Mouse (Mus musculus): Measurements from ENCODE around the gene Adamts14. TPM values are rescaled to one million over a fixed set of nuclear protein-coding genes. Genes with fewer than 3 reads are reported as not detected.

Gene Adamts14
- polyA plus RNA-seq, 1 experiment from 2014 or later = 0.27 TPM

GRCm38 (mm10) chr10:61188010-61188409 lies 85.2 kb downstream of the Adamts14 start:
- DNase-seq (ENCODE audit: extremely low spot score, low spot score) = no peak
- H3K4me3 ChIP-seq = no peak overlapping the region
- no peaks in the 10 kb centered on the region for H3K9me3 ChIP-seq
- H3K36me3 ChIP-seq (replicated peaks) = no peaks in the 10 kb centered on the region
- H3K27me3 ChIP-seq (ENCODE audit: poor library complexity, severe bottlenecking) = no peaks in the 10 kb centered on the region
- WGBS = 75% methylated on average over 3 of the region's 3 CpGs
- H3K4me1 ChIP-seq = peaks cover 31% of the 10 kb centered on the region
- no peak overlapping the region for H3K27ac ChIP-seq

- no peak overlapping the region for H3K4me3 ChIP-seq
- H3K27me3 ChIP-seq (ENCODE audit: poor library complexity, severe bottlenecking) = no peaks in the 10 kb centered on the region
- no peaks in the 10 kb centered on the region for H3K9me3 ChIP-seq
- no peak for DNase-seq (ENCODE audit: extremely low spot score, low spot score)
- peaks cover 31% of the 10 kb centered on the region for H3K4me1 ChIP-seq
- no peak overlapping the region for H3K27ac ChIP-seq
- no peaks in the 10 kb centered on the region for H3K36me3 ChIP-seq (replicated peaks)
- WGBS = 83% methylated on average over 3 of the region's 3 CpGs
Observed at GRCm38 (mm10) chr10:61187001-61187400, 86.2 kb downstream of the Adamts14 start.

GRCm38 (mm10) chr10:61179927-61180326 lies 93.3 kb downstream of the Adamts14 start:
- Histone ChIP-seq H3K27me3 (ENCODE audit: poor library complexity, severe bottlenecking) (peaks cover 26% of the 10 kb centered on the region), H3K4me1 (peaks cover 18% of the 10 kb centered on the region), H3K4me3 (no peak overlapping the region), H3K27ac (no peak overlapping the region), H3K9me3 (no peaks in the 10 kb centered on the region), H3K36me3 (replicated peaks) (no peaks in the 10 kb centered on the region)
- 89% methylated on average over 6 of the region's 6 CpGs for WGBS
- no peak for DNase-seq (ENCODE audit: extremely low spot score, low spot score)

GRCm38 (mm10) chr10:61178687-61179086 lies 94.6 kb downstream of the Adamts14 start:
- Histone ChIP-seq H3K36me3 (replicated peaks) (no peaks in the 10 kb centered on the region), H3K4me3 (no peak overlapping the region), H3K27ac (no peak overlapping the region), H3K9me3 (no peaks in the 10 kb centered on the region), H3K27me3 (ENCODE audit: poor library complexity, severe bottlenecking) (peaks cover 36% of the 10 kb centered on the region), H3K4me1 (peaks cover 14% of the 10 kb centered on the region)
- DNase-seq (ENCODE audit: extremely low spot score, low spot score) = no peak
- 86% methylated on average over 8 of the region's 8 CpGs for WGBS

GRCm38 (mm10) chr10:61177751-61178150 lies 95.5 kb downstream of the Adamts14 start:
- Histone ChIP-seq H3K9me3 (no peaks in the 10 kb centered on the region), H3K27ac (no peak overlapping the region), H3K27me3 (ENCODE audit: poor library complexity, severe bottlenecking) (peaks cover 36% of the 10 kb centered on the region), H3K4me1 (peaks cover 14% of the 10 kb centered on the region), H3K4me3 (no peak overlapping the region), H3K36me3 (replicated peaks) (no peaks in the 10 kb centered on the region)
- WGBS = 85% methylated on average over 4 of the region's 4 CpGs
- no peak for DNase-seq (ENCODE audit: extremely low spot score, low spot score)

GRCm38 (mm10) chr10:61176221-61176790 lies 96.9 kb downstream of the Adamts14 start:
- H3K4me3 ChIP-seq = peak overlapping the region; percentile 27; the same call in 1 of the 2 replicates
- H3K4me1 ChIP-seq = peaks cover 17% of the 10 kb centered on the region
- H3K9me3 ChIP-seq = no peaks in the 10 kb centered on the region
- peaks cover 36% of the 10 kb centered on the region for H3K27me3 ChIP-seq (ENCODE audit: poor library complexity, severe bottlenecking)
- 41% methylated on average over 7 of the region's 7 CpGs for WGBS
- H3K36me3 ChIP-seq (replicated peaks) = no peaks in the 10 kb centered on the region
- no peak overlapping the region for H3K27ac ChIP-seq
- DNase-seq (ENCODE audit: extremely low spot score, low spot score) = no peak

GRCm38 (mm10) chr10:61175442-61176204 lies 97.6 kb downstream of the Adamts14 start:
- peak; percentile 44 for DNase-seq (ENCODE audit: extremely low spot score, low spot score)
- H3K4me1 ChIP-seq = peaks cover 17% of the 10 kb centered on the region
- H3K4me3 ChIP-seq = peak overlapping the region; percentile 27; the same call in 1 of the 2 replicates
- peaks cover 36% of the 10 kb centered on the region for H3K27me3 ChIP-seq (ENCODE audit: poor library complexity, severe bottlenecking)
- no peaks in the 10 kb centered on the region for H3K9me3 ChIP-seq
- H3K36me3 ChIP-seq (replicated peaks) = no peaks in the 10 kb centered on the region
- 17% methylated on average over 24 of the region's 24 CpGs for WGBS
- H3K27ac ChIP-seq = no peak overlapping the region

GRCm38 (mm10) chr10:61174711-61175441 lies 98.4 kb downstream of the Adamts14 start:
- no peak for DNase-seq (ENCODE audit: extremely low spot score, low spot score)
- H3K36me3 ChIP-seq (replicated peaks) = no peaks in the 10 kb centered on the region
- 58% methylated on average over 13 of the region's 13 CpGs for WGBS
- H3K27me3 ChIP-seq (ENCODE audit: poor library complexity, severe bottlenecking) = peaks cover 36% of the 10 kb centered on the region
- peaks cover 17% of the 10 kb centered on the region for H3K4me1 ChIP-seq
- no peaks in the 10 kb centered on the region for H3K9me3 ChIP-seq
- H3K4me3 ChIP-seq = no peak overlapping the region
- H3K27ac ChIP-seq = no peak overlapping the region

GRCm38 (mm10) chr10:61172496-61172895 lies 100.7 kb downstream of the Adamts14 start:
- Histone ChIP-seq H3K36me3 (replicated peaks) (no peaks in the 10 kb centered on the region), H3K27me3 (ENCODE audit: poor library complexity, severe bottlenecking) (peaks cover 33% of the 10 kb centered on the region), H3K9me3 (no peaks in the 10 kb centered on the region), H3K4me1 (peaks cover 24% of the 10 kb centered on the region), H3K27ac (no peak overlapping the region), H3K4me3 (no peak overlapping the region)
- WGBS = 81% methylated on average over 4 of the region's 4 CpGs
- DNase-seq (ENCODE audit: extremely low spot score, low spot score) = no peak

GRCm38 (mm10) chr10:61171654-61172053 lies 101.6 kb downstream of the Adamts14 start, which contains the start of gene Tbata:
TSS of gene Tbata (plus strand) at chr10:61171954.
- DNase-seq (ENCODE audit: extremely low spot score, low spot score) = no peak
- Histone ChIP-seq H3K27me3 (ENCODE audit: poor library complexity, severe bottlenecking) (peaks cover 28% of the 10 kb centered on the region), H3K9me3 (no peaks in the 10 kb centered on the region), H3K27ac (no peak within 1 kb of the TSS), H3K36me3 (replicated peaks) (no peaks in the 10 kb centered on the region), H3K4me1 (peaks cover 24% of the 10 kb centered on the region), H3K4me3 (no peak within 1 kb of the TSS)
- 70% methylated on average over 3 of the region's 3 CpGs for WGBS

- H3K9me3 ChIP-seq = no peaks in the 10 kb centered on the region
- DNase-seq (ENCODE audit: extremely low spot score, low spot score) = no peak
- peaks cover 10% of the 10 kb centered on the region; the same call in 1 of the 2 replicates for H3K4me1 ChIP-seq
- H3K4me3 ChIP-seq = no peak overlapping the region
- no peaks in the 10 kb centered on the region for H3K36me3 ChIP-seq (replicated peaks)
- no peak overlapping the region for H3K27ac ChIP-seq
- H3K27me3 ChIP-seq (ENCODE audit: poor library complexity, severe bottlenecking) = no peaks in the 10 kb centered on the region
- 66% methylated on average over 2 of the region's 2 CpGs for WGBS
Observed at GRCm38 (mm10) chr10:61168393-61168792, 104.8 kb downstream of the Adamts14 start.

GRCm38 (mm10) chr10:61167333-61168096 lies 105.7 kb downstream of the Adamts14 start:
- H3K4me1 ChIP-seq = peaks cover 10% of the 10 kb centered on the region; the same call in 1 of the 2 replicates
- no peak for DNase-seq (ENCODE audit: extremely low spot score, low spot score)
- H3K4me3 ChIP-seq = no peak overlapping the region
- H3K36me3 ChIP-seq (replicated peaks) = no peaks in the 10 kb centered on the region
- no peaks in the 10 kb centered on the region for H3K27me3 ChIP-seq (ENCODE audit: poor library complexity, severe bottlenecking)
- H3K9me3 ChIP-seq = no peaks in the 10 kb centered on the region
- 73% methylated on average over 9 of the region's 9 CpGs for WGBS
- no peak overlapping the region for H3K27ac ChIP-seq

Data from forebrain, embryonic 10.5 days (tissue).